Mouse (Mus musculus) CD4-positive, CD25-positive, alpha-beta regulatory T cell (primary cell): Measurements from ENCODE around the gene Hgfac. TPM values are rescaled to one million over a fixed set of nuclear protein-coding genes. Genes with fewer than 3 reads are reported as not detected.

Experiments used
- polyA plus RNA-seq: library from polyadenylated mRNA; unstranded; fragments of 100-300 nt; shearing (Covaris generic); gene quantifications from one replicate; pipeline ENCODE4 v1.2.1, GENCODE M21; 2017

Hgfac gene
- polyA plus RNA-seq: 5.9 TPM

GRCm38 (mm10) chr5:35041268-35041829 is at the start of gene Hgfac:
TSS of gene Hgfac (plus strand) at chr5:35041509.

GRCm38 (mm10) chr5:35056604-35057432 is 15.5 kb downstream of the Hgfac start, which contains the start of gene Dok7:
TSS of gene Dok7 (plus strand) at chr5:35056766.

Other genes with a start within 250 kb of the Hgfac start
- 0.54 TPM for gene Msantd1, start 133.5 kb upstream of the Hgfac start, polyA plus RNA-seq
- 3.2 TPM for gene Rgs12, start 92.1 kb upstream of the Hgfac start, polyA plus RNA-seq
- not detected for gene Dok7, start 15.3 kb downstream of the Hgfac start, polyA plus RNA-seq
- gene Lrpap1, start 64.3 kb downstream of the Hgfac start, polyA plus RNA-seq: 72.8 TPM
- not detected for gene Adra2c, start 236.8 kb downstream of the Hgfac start, polyA plus RNA-seq